Mouse (Mus musculus) lung, embryonic 14.5 days (tissue): ENCODE measurements around the gene Cdca4. TPM values are rescaled to one million over a fixed set of nuclear protein-coding genes. Genes with fewer than 3 reads are reported as not detected.
A peak's percentile ranks its signal among the peaks of the same experiment; 100 is the strongest.
"Not testable (repeated sequence)": the region's sequence is repeated elsewhere in the genome, so short reads cannot be mapped to it uniquely, and the experiment has no call there.

Experiments used
- ATAC-seq: fragments of 200-750 bp; cut with Nextera tagmentation; 2 replicates; pipeline ENCODE4 v1.8.0; 2017; ENCODE audit warnings: mild to moderate bottlenecking, moderate TSS enrichment, moderate library complexity; ENCODE audit not compliant: insufficient read depth
- DNase-seq: peaks from one replicate; pipeline ENCODE4 v3.0.0-alpha.2; 2015
- H3K27ac ChIP-seq: fragments of 300-500 bp; sonication (generic); 2 replicates; pipeline ENCODE4 v1.5.1; 2014; ENCODE audit warnings: low read depth, mild to moderate bottlenecking, moderate library complexity
- H3K27me3 ChIP-seq: fragments of 300-500 bp; sonication (generic); 2 replicates; pipeline ENCODE4 v1.6.1; 2014; ENCODE audit warnings: low read length, control low read depth; ENCODE audit not compliant: insufficient read depth
- H3K36me3 ChIP-seq: fragments of 300-500 bp; sonication (generic); 2 replicates; pipeline ENCODE4 v1.6.1; 2014; ENCODE audit warnings: control low read depth; ENCODE audit not compliant: insufficient read depth
- H3K4me1 ChIP-seq: fragments of 300-500 bp; sonication (generic); 2 replicates; pipeline ENCODE4 v1.6.1; 2014; ENCODE audit warnings: antibody characterized with exemption, control low read depth; ENCODE audit not compliant: insufficient read depth
- H3K4me2 ChIP-seq: fragments of 300-500 bp; sonication (generic); 2 replicates; pipeline ENCODE4 v1.6.1; 2014; ENCODE audit warnings: mild to moderate bottlenecking
- H3K4me3 ChIP-seq: fragments of 300-500 bp; sonication (generic); 2 replicates; pipeline ENCODE4 v1.5.1; 2014; ENCODE audit warnings: low read depth, low read length
- H3K9ac ChIP-seq: fragments of 300-500 bp; sonication (generic); 2 replicates; pipeline ENCODE4 v1.6.1; 2014
- H3K9me3 ChIP-seq: fragments of 300-500 bp; sonication (generic); 2 replicates; pipeline ENCODE4 v1.6.1; 2016; ENCODE audit warnings: low read depth, low read length, control low read depth
- CTCF ChIP-seq: IDR thresholded peaks from 2 replicates; pipeline ENCODE4 v1.5.1; 2016; ENCODE audit warnings: antibody characterized with exemption, low read depth
- WGBS: fragments of 180-500 bp; shearing (Covaris S2); extraction: QIAGEN DNeasy Blood & Tissue Kit; methylation state at CpG from one replicate; pipeline ENCODE4 v1.1.7; 2014; 5-methylcytosine and 5-hydroxymethylcytosine counted together
- polyA plus RNA-seq: library from polyadenylated mRNA; unstranded; fragments of >200 nt; fragmentation: Nextera tagmentation; extraction: Ambion mirVana; gene quantifications from 2 replicates; pipeline ENCODE4 v1.2.1, GENCODE M21; 2014

Gene Cdca4
- polyA plus RNA-seq, 1 experiment from 2014 or later: 153 TPM

- no peak for DNase-seq
- ATAC-seq: no peak
- WGBS: 73% methylated on average over 2 of the region's 2 CpGs
- H3K27ac ChIP-seq: no peak overlapping the region
- H3K4me1 ChIP-seq: peaks cover 9% of the 10 kb centered on the region
- no peak for TF ChIP-seq CTCF
- no peaks in the 10 kb centered on the region for H3K9me3 ChIP-seq
- H3K36me3 ChIP-seq: peaks cover 86% of the 10 kb centered on the region
- no peak overlapping the region for H3K4me3 ChIP-seq
- H3K4me2 ChIP-seq: no peak overlapping the region
- H3K27me3 ChIP-seq: no peaks in the 10 kb centered on the region
- no peak overlapping the region; the same call in 1 of the 2 replicates for H3K9ac ChIP-seq
These were observed 6.5 kb downstream of the Cdca4 start for GRCm38 (mm10) chr12:112822676-112823075.

- Histone ChIP-seq H3K4me1 (0 out of 2 replicates have a peak, but pooled peaks cover 4% of the 10 kb centered on the region), H3K27me3 (no peaks in the 10 kb centered on the region), H3K36me3 (peaks cover 85% of the 10 kb centered on the region), H3K27ac (no peak overlapping the region), H3K4me3 (no peak overlapping the region), H3K9me3 (no peaks in the 10 kb centered on the region), H3K4me2 (no peak overlapping the region), H3K9ac (no peak overlapping the region)
- DNase-seq (no peak), ATAC-seq (no peak)
- 56% methylated on average over 4 of the region's 4 CpGs for WGBS
- TF ChIP-seq CTCF: no peak
These were observed 7.2 kb downstream of the Cdca4 start for GRCm38 (mm10) chr12:112821974-112822373.

GRCm38 (mm10) chr12:112821216-112821615 is 8.0 kb downstream of the Cdca4 start:
- no peak for TF ChIP-seq CTCF
- H3K27ac ChIP-seq: no peak overlapping the region
- no peaks in the 10 kb centered on the region for H3K27me3 ChIP-seq
- DNase-seq (no peak), ATAC-seq (no peak)
- no peak overlapping the region for H3K9ac ChIP-seq
- 50% methylated on average over 1 of the region's 1 CpGs for WGBS
- no peak overlapping the region for H3K4me2 ChIP-seq
- no peaks in the 10 kb centered on the region for H3K9me3 ChIP-seq
- no peak overlapping the region for H3K4me3 ChIP-seq
- no peaks in the 10 kb centered on the region for H3K4me1 ChIP-seq
- peaks cover 84% of the 10 kb centered on the region for H3K36me3 ChIP-seq

DNA sequence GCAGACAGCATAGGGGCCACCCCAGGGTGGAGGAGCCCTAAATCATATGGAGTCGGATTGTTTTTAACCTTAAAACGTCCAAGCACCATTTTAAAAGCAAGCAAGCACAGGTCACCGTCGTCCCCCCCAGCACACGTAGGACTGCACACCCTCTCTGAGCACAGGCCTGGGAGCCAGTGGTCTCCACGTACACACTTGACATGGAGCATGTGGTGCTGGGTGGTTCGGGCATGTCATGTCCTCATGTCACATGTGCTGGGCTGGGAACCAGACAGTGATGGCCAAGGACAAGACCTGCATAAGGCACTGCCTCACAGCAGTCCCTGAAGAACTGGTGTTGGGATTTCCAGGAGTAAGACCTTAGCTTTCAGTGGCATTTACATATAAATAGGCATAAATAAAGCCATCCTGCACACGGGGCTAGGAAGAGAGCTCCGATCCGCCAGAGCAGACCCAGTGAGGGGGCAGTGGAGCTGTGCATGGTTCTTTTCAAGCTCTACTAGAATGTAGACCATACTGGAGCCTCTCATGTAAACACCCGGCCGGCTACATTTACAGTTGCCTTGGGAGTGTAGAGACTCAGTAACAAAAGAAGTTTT is 8.7 kb downstream of the Cdca4 start:
- H3K27ac ChIP-seq: no peak overlapping the region
- no peak overlapping the region for H3K4me2 ChIP-seq
- no peak for TF ChIP-seq CTCF
- no peaks in the 10 kb centered on the region for H3K27me3 ChIP-seq
- WGBS: 79% methylated on average over 12 of the region's 12 CpGs
- peaks cover 84% of the 10 kb centered on the region for H3K36me3 ChIP-seq
- H3K4me3 ChIP-seq: no peak overlapping the region
- no peak for ATAC-seq
- no peak for DNase-seq
- H3K4me1 ChIP-seq: no peaks in the 10 kb centered on the region
- H3K9ac ChIP-seq: no peak overlapping the region
- no peaks in the 10 kb centered on the region for H3K9me3 ChIP-seq

DNA sequence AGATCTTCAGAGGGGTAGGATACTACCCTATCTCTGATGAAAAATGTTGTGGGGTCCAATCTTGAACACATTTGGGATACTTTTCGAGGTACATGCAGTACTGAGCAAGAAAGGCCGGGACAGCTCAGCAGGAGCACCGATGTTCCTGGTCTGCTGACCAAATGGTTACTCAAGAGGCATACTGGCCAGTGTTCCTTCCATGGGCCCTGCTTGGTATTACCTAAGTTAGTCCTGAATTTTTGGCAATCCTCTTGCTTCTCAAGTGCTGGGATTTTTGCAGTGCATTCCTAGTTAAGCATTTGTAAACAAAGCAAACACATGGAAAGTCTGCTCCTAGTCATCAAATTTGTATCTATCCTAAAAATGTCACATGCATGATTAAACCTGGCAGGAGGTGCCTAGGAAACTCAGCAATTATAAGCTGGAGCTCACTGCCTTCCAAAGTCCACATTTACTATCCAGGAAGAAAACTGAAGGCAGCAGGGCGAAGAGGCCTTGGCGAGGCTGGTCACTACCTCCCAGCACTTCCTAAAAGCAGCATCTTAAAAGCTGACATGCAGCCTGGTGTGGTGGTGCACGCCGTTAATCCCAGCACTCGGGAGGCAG is 10.1 kb downstream of the Cdca4 start:
- Histone ChIP-seq H3K4me1 (no peaks in the 10 kb centered on the region), H3K9ac (no peak overlapping the region), H3K27ac (no peak overlapping the region), H3K4me3 (no peak overlapping the region), H3K36me3 (peaks cover 86% of the 10 kb centered on the region), H3K9me3 (no peaks in the 10 kb centered on the region), H3K27me3 (no peaks in the 10 kb centered on the region), H3K4me2 (no peak overlapping the region)
- ATAC-seq: no peak
- DNase-seq: no peak
- no peak for TF ChIP-seq CTCF
- WGBS: 90% methylated on average over 8 of the region's 8 CpGs

GRCm38 (mm10) chr12:112816866-112817265 is 12.4 kb downstream of the Cdca4 start:
- H3K36me3 ChIP-seq: peaks cover 71% of the 10 kb centered on the region
- ATAC-seq: not testable (repeated sequence)
- WGBS: 79% methylated on average over 7 of the region's 7 CpGs

GRCm38 (mm10) chr12:112816294-112816693 is 12.9 kb downstream of the Cdca4 start:
- peak; percentile 87 for TF ChIP-seq CTCF
- DNase-seq (peak; percentile 75), ATAC-seq (no peak)
- Histone ChIP-seq H3K36me3 (peaks cover 66% of the 10 kb centered on the region), H3K4me3 (no peak overlapping the region), H3K9me3 (no peaks in the 10 kb centered on the region), H3K9ac (no peak overlapping the region), H3K4me1 (no peaks in the 10 kb centered on the region), H3K27ac (no peak overlapping the region), H3K4me2 (no peak overlapping the region), H3K27me3 (no peaks in the 10 kb centered on the region)
- 48% methylated on average over 4 of the region's 4 CpGs for WGBS

More at GRCm38 (mm10) chr12:112816866-112817265, 12.4 kb downstream of the Cdca4 start:
- H3K4me1 ChIP-seq, H3K27me3 ChIP-seq, H3K27ac ChIP-seq, H3K4me3 ChIP-seq, DNase-seq, H3K4me2 ChIP-seq, H3K9me3 ChIP-seq, H3K9ac ChIP-seq: not testable (repeated sequence)
